Mouse (Mus musculus): Measurements from ENCODE around the gene Nup43. TPM values are rescaled to one million over a fixed set of nuclear protein-coding genes. Genes with fewer than 3 reads are reported as not detected.

Gene Nup43
- polyA plus RNA-seq, 1 experiment from 2014 or later: 30.3 TPM

- H3K27me3 ChIP-seq (replicated peaks; ENCODE audit: control insufficient read depth, insufficient read depth, low read length): no peaks in the 10 kb centered on the region
- H3K27ac ChIP-seq (ENCODE audit: low read depth, low read length): no peak overlapping the region
- H3K36me3 ChIP-seq (ENCODE audit: control insufficient read depth, insufficient read depth, low read length): peaks cover 29% of the 10 kb centered on the region
- H3K4me3 ChIP-seq (ENCODE audit: low read length): no peak overlapping the region
- H3K9me3 ChIP-seq (ENCODE audit: control insufficient read depth, low read length): no peaks in the 10 kb centered on the region
- H3K4me1 ChIP-seq (ENCODE audit: control insufficient read depth, insufficient read depth, low read depth, low read length): no peaks in the 10 kb centered on the region
- no peak overlapping the region for H3K9ac ChIP-seq (ENCODE audit: low read depth, low read length)
- no peak for ATAC-seq
- WGBS: 92% methylated on average over 12 of the region's 12 CpGs
- no peak overlapping the region for H3K4me2 ChIP-seq (ENCODE audit: low read length)
These were observed 26.9 kb upstream of the Nup43 start for GRCm38 (mm10) chr10:7640366-7640765.

- H3K9ac ChIP-seq (ENCODE audit: low read depth, low read length): no peak overlapping the region
- ATAC-seq: no peak
- no peak overlapping the region for H3K4me3 ChIP-seq (ENCODE audit: low read length)
- peaks cover 21% of the 10 kb centered on the region for H3K36me3 ChIP-seq (ENCODE audit: control insufficient read depth, insufficient read depth, low read length)
- no peaks in the 10 kb centered on the region for H3K4me1 ChIP-seq (ENCODE audit: control insufficient read depth, insufficient read depth, low read depth, low read length)
- no peaks in the 10 kb centered on the region for H3K9me3 ChIP-seq (ENCODE audit: control insufficient read depth, low read length)
- H3K27me3 ChIP-seq (replicated peaks; ENCODE audit: control insufficient read depth, insufficient read depth, low read length): no peaks in the 10 kb centered on the region
- H3K27ac ChIP-seq (ENCODE audit: low read depth, low read length): no peak overlapping the region
- WGBS: 81% methylated on average over 2 of the region's 2 CpGs
- no peak overlapping the region for H3K4me2 ChIP-seq (ENCODE audit: low read length)
These were observed 21.4 kb upstream of the Nup43 start for GRCm38 (mm10) chr10:7645911-7646310.

GRCm38 (mm10) chr10:7649059-7649458 lies 18.2 kb upstream of the Nup43 start:
- no peaks in the 10 kb centered on the region for H3K4me1 ChIP-seq (ENCODE audit: control insufficient read depth, insufficient read depth, low read depth, low read length)
- no peak overlapping the region for H3K4me3 ChIP-seq (ENCODE audit: low read length)
- H3K36me3 ChIP-seq (ENCODE audit: control insufficient read depth, insufficient read depth, low read length): peaks cover 11% of the 10 kb centered on the region
- no peak for ATAC-seq
- H3K27me3 ChIP-seq (replicated peaks; ENCODE audit: control insufficient read depth, insufficient read depth, low read length): no peaks in the 10 kb centered on the region
- WGBS: 90% methylated on average over 4 of the region's 4 CpGs
- H3K27ac ChIP-seq (ENCODE audit: low read depth, low read length): no peak overlapping the region
- H3K9me3 ChIP-seq (ENCODE audit: control insufficient read depth, low read length): no peaks in the 10 kb centered on the region
- H3K9ac ChIP-seq (ENCODE audit: low read depth, low read length): no peak overlapping the region
- no peak overlapping the region for H3K4me2 ChIP-seq (ENCODE audit: low read length)

GRCm38 (mm10) chr10:7651057-7651456 lies 16.2 kb upstream of the Nup43 start:
- Histone ChIP-seq H3K36me3 (ENCODE audit: control insufficient read depth, insufficient read depth, low read length) (peaks cover 5% of the 10 kb centered on the region), H3K4me2 (ENCODE audit: low read length) (no peak overlapping the region), H3K9me3 (ENCODE audit: control insufficient read depth, low read length) (no peaks in the 10 kb centered on the region), H3K4me3 (ENCODE audit: low read length) (no peak overlapping the region), H3K27me3 (replicated peaks; ENCODE audit: control insufficient read depth, insufficient read depth, low read length) (no peaks in the 10 kb centered on the region), H3K9ac (ENCODE audit: low read depth, low read length) (no peak overlapping the region), H3K27ac (ENCODE audit: low read depth, low read length) (no peak overlapping the region), H3K4me1 (ENCODE audit: control insufficient read depth, insufficient read depth, low read depth, low read length) (no peaks in the 10 kb centered on the region)
- no peak for ATAC-seq
- 88% methylated on average over 2 of the region's 2 CpGs for WGBS

GRCm38 (mm10) chr10:7662471-7663141 lies 4.7 kb upstream of the Nup43 start:
- H3K36me3 ChIP-seq (ENCODE audit: control insufficient read depth, insufficient read depth, low read length): no peaks in the 10 kb centered on the region
- peak overlapping the region; percentile 98 for H3K27ac ChIP-seq (ENCODE audit: low read depth, low read length)
- H3K9ac ChIP-seq (ENCODE audit: low read depth, low read length): peak overlapping the region; percentile 93
- peaks cover 10% of the 10 kb centered on the region for H3K4me1 ChIP-seq (ENCODE audit: control insufficient read depth, insufficient read depth, low read depth, low read length)
- H3K4me2 ChIP-seq (ENCODE audit: low read length): peak overlapping the region; percentile 94
- peak; percentile 82 for ATAC-seq
- peak overlapping the region; percentile 98 for H3K4me3 ChIP-seq (ENCODE audit: low read length)
- no peaks in the 10 kb centered on the region for H3K9me3 ChIP-seq (ENCODE audit: control insufficient read depth, low read length)
- H3K27me3 ChIP-seq (replicated peaks; ENCODE audit: control insufficient read depth, insufficient read depth, low read length): no peaks in the 10 kb centered on the region
- WGBS: under 1% methylated on average over 44 of the region's 44 CpGs

- peak; percentile 92 for ATAC-seq
- Histone ChIP-seq H3K4me2 (ENCODE audit: low read length) (peak overlapping the region; percentile 94), H3K9me3 (ENCODE audit: control insufficient read depth, low read length) (no peaks in the 10 kb centered on the region), H3K4me3 (ENCODE audit: low read length) (peak overlapping the region; percentile 98), H3K4me1 (ENCODE audit: control insufficient read depth, insufficient read depth, low read depth, low read length) (peaks cover 16% of the 10 kb centered on the region), H3K9ac (ENCODE audit: low read depth, low read length) (peak overlapping the region; percentile 93), H3K36me3 (ENCODE audit: control insufficient read depth, insufficient read depth, low read length) (no peaks in the 10 kb centered on the region), H3K27me3 (replicated peaks; ENCODE audit: control insufficient read depth, insufficient read depth, low read length) (no peaks in the 10 kb centered on the region), H3K27ac (ENCODE audit: low read depth, low read length) (peak overlapping the region; percentile 98)
- WGBS: under 1% methylated on average over 52 of the region's 64 CpGs
These were observed 3.9 kb upstream of the Nup43 start for GRCm38 (mm10) chr10:7663159-7664026.

GRCm38 (mm10) chr10:7664027-7664526 lies 3.2 kb upstream of the Nup43 start:
- H3K27ac ChIP-seq (ENCODE audit: low read depth, low read length): peak overlapping the region; percentile 98
- no peaks in the 10 kb centered on the region for H3K36me3 ChIP-seq (ENCODE audit: control insufficient read depth, insufficient read depth, low read length)
- no peak for ATAC-seq
- H3K9ac ChIP-seq (ENCODE audit: low read depth, low read length): peak overlapping the region; percentile 93
- no peaks in the 10 kb centered on the region for H3K27me3 ChIP-seq (replicated peaks; ENCODE audit: control insufficient read depth, insufficient read depth, low read length)
- 65% methylated on average over 6 of the region's 6 CpGs for WGBS
- peaks cover 17% of the 10 kb centered on the region for H3K4me1 ChIP-seq (ENCODE audit: control insufficient read depth, insufficient read depth, low read depth, low read length)
- H3K9me3 ChIP-seq (ENCODE audit: control insufficient read depth, low read length): no peaks in the 10 kb centered on the region
- H3K4me3 ChIP-seq (ENCODE audit: low read length): peak overlapping the region; percentile 98
- peak overlapping the region; percentile 94 for H3K4me2 ChIP-seq (ENCODE audit: low read length)

GRCm38 (mm10) chr10:7664889-7665288 lies 2.4 kb upstream of the Nup43 start:
- H3K4me1 ChIP-seq (ENCODE audit: control insufficient read depth, insufficient read depth, low read depth, low read length): peaks cover 17% of the 10 kb centered on the region
- no peak overlapping the region for H3K27ac ChIP-seq (ENCODE audit: low read depth, low read length)
- no peak for ATAC-seq
- H3K4me3 ChIP-seq (ENCODE audit: low read length): no peak overlapping the region
- no peak overlapping the region for H3K4me2 ChIP-seq (ENCODE audit: low read length)
- no peaks in the 10 kb centered on the region for H3K27me3 ChIP-seq (replicated peaks; ENCODE audit: control insufficient read depth, insufficient read depth, low read length)
- peaks cover 3% of the 10 kb centered on the region; the same call in 1 of the 2 replicates for H3K36me3 ChIP-seq (ENCODE audit: control insufficient read depth, insufficient read depth, low read length)
- no peaks in the 10 kb centered on the region for H3K9me3 ChIP-seq (ENCODE audit: control insufficient read depth, low read length)
- 92% methylated on average over 1 of the region's 1 CpGs for WGBS
- H3K9ac ChIP-seq (ENCODE audit: low read depth, low read length): no peak overlapping the region

- no peak overlapping the region for H3K27ac ChIP-seq (ENCODE audit: low read depth, low read length)
- WGBS: 83% methylated on average over 1 of the region's 1 CpGs
- H3K9ac ChIP-seq (ENCODE audit: low read depth, low read length): no peak overlapping the region
- peaks cover 20% of the 10 kb centered on the region for H3K36me3 ChIP-seq (ENCODE audit: control insufficient read depth, insufficient read depth, low read length)
- no peak overlapping the region for H3K4me3 ChIP-seq (ENCODE audit: low read length)
- peak; percentile 45; the same call in 1 of the 2 replicates for ATAC-seq
- no peak overlapping the region for H3K4me2 ChIP-seq (ENCODE audit: low read length)
- no peaks in the 10 kb centered on the region for H3K9me3 ChIP-seq (ENCODE audit: control insufficient read depth, low read length)
- peaks cover 4% of the 10 kb centered on the region for H3K4me1 ChIP-seq (ENCODE audit: control insufficient read depth, insufficient read depth, low read depth, low read length)
- no peaks in the 10 kb centered on the region for H3K27me3 ChIP-seq (replicated peaks; ENCODE audit: control insufficient read depth, insufficient read depth, low read length)
These were observed 6.4 kb downstream of the Nup43 start for GRCm38 (mm10) chr10:7673673-7674072.
